Comparison of ENCODE assay signal across 10 mouse cellular contexts in the genomic region with DNA sequence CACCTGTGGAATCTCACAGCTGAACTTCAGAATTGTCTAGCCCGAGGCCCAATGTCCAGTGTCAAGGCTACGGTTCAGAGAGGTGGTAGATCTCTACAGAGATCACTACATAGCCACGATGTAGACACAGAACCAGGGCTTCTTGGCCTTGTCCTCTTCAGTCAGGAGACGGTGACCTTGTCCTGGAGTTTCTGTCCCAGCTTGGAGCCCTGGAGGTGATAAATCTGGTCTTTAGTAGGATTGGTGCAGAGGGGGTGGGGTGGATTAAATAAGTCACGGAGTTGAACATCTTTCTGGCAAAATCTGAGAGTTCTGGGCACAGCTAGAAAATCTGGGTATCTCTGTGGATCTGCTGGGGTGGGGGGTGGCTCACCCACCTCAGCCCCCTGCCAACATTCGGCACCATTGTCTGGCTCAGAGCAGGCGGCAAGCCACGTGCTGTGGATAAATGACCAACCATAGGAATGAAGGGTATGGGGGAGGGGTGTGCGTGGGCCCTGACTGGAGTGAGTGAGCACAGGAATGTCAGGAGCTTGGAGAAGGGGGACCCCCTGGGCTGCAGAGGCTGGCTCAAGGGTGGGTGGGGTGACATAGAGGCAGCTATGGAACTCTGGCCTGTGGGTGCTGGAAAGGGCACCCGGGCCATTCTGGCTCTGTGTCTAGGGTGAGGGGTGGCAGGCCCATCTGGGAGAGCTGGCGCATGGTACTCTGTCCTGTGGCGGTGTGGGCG. TPM values are rescaled to one million over a fixed set of nuclear protein-coding genes. Genes with fewer than 3 reads are reported as not detected.
DNase-seq lines count a peak whose midpoint lies in the region; ATAC-seq and TF ChIP-seq lines count a peak whose summit lies in the region.
"Had no signal": no experiment of that assay in that cellular context is flagged by ENCODE, and none has a peak within 500 bp of the region (broad histone marks: within the 10 kb centered on the region; RNA-seq: fewer than 3 reads in every experiment).

No protein-coding gene starts in this region.

- DNase-seq in layer of hippocampus, adult 2 months (ENCODE audit: low spot score in 2 of 2) = no peak
- no peak for DNase-seq in layer of hippocampus, adult 9-10 months (ENCODE audit: low spot score)
- DNase-seq in hindbrain, embryonic 14.5 days (ENCODE audit: low spot score) = no peak
- DNase-seq in lung, postnatal 0 days (ENCODE audit: low spot score) = peak; percentile 55
- no peak for DNase-seq in gastrocnemius, adult 2 months
- DNase-seq in heart, postnatal 4 days = no peak
- no peak for DNase-seq in spleen, adult 12 weeks (ENCODE audit: low spot score)

- no peak overlapping the region for H3K4me3 ChIP-seq in layer of hippocampus, adult 2 months
- H3K4me3 ChIP-seq in hindbrain, embryonic 14.5 days (replicated peaks; ENCODE audit: low read length) = no peak overlapping the region
- no peak overlapping the region for H3K4me3 ChIP-seq in kidney, embryonic 14.5 days (ENCODE audit: low read length)
- H3K4me3 ChIP-seq in lung, postnatal 0 days (ENCODE audit: low read depth, low read length) = no peak overlapping the region
- no peak overlapping the region for H3K4me3 ChIP-seq in gastrocnemius, adult 2 months
- H3K4me3 ChIP-seq: erythroblast, embryonic 14.5 days had no signal

- H3K36me3 ChIP-seq in hindbrain, embryonic 14.5 days (replicated peaks; ENCODE audit: control insufficient read depth, insufficient read depth) = no peaks in the 10 kb centered on the region
- no peaks in the 10 kb centered on the region for H3K36me3 ChIP-seq in kidney, embryonic 14.5 days (ENCODE audit: control insufficient read depth, insufficient read depth, low read length)
- H3K36me3 ChIP-seq in lung, postnatal 0 days (ENCODE audit: insufficient read depth, low read length) = no peaks in the 10 kb centered on the region

- no peak for TF ChIP-seq CTCF in layer of hippocampus, adult 2 months (conservative IDR thresholded peaks at IDR 0.05)
- no peak for TF ChIP-seq CTCF in lung, postnatal 0 days (IDR thresholded peaks at IDR 0.05)
- no peak for TF ChIP-seq CTCF in gastrocnemius, adult 2 months (IDR thresholded peaks at IDR 0.05)

- intact Hi-C loops in gastrocnemius, adult 2 months (cut with DNase I) = no loop called here

- peak overlapping the region; percentile 57; the same call in 1 of the 2 replicates for H3K27ac ChIP-seq in layer of hippocampus, adult 2 months
- H3K27ac ChIP-seq in hindbrain, embryonic 14.5 days = no peak overlapping the region
- H3K27ac ChIP-seq in kidney, embryonic 14.5 days (ENCODE audit: low read depth, low read length) = no peak overlapping the region
- peak overlapping the region; percentile 78 for H3K27ac ChIP-seq in lung, postnatal 0 days (ENCODE audit: low read length)
- H3K27ac ChIP-seq in gastrocnemius, adult 2 months = no peak overlapping the region
- H3K27ac ChIP-seq: macrophage had no signal

- no peak overlapping the region for H3K4me2 ChIP-seq in hindbrain, embryonic 14.5 days (replicated peaks)
- H3K4me2 ChIP-seq in kidney, embryonic 14.5 days (replicated peaks; ENCODE audit: low read depth, low read length) = no peak overlapping the region
- no peak overlapping the region for H3K4me2 ChIP-seq in lung, postnatal 0 days (replicated peaks; ENCODE audit: low read depth, low read length)

- peaks cover 2% of the 10 kb centered on the region; the same call in 1 of the 2 replicates for H3K4me1 ChIP-seq in hindbrain, embryonic 14.5 days (replicated peaks; ENCODE audit: control insufficient read depth, insufficient read depth, low read length)
- peaks cover 9% of the 10 kb centered on the region; the same call in 1 of the 2 replicates for H3K4me1 ChIP-seq in kidney, embryonic 14.5 days (ENCODE audit: control insufficient read depth, insufficient read depth, low read length)
- no peaks in the 10 kb centered on the region; the same call in 1 of the 2 replicates for H3K4me1 ChIP-seq in lung, postnatal 0 days (ENCODE audit: insufficient read depth, low read depth, low read length)

- H3K27me3 ChIP-seq in hindbrain, embryonic 14.5 days (ENCODE audit: control insufficient read depth, insufficient read depth, low read length) = no peaks in the 10 kb centered on the region
- no peaks in the 10 kb centered on the region for H3K27me3 ChIP-seq in kidney, embryonic 14.5 days (ENCODE audit: control insufficient read depth, insufficient read depth, low read length)
- no peaks in the 10 kb centered on the region for H3K27me3 ChIP-seq in lung, postnatal 0 days (replicated peaks; ENCODE audit: insufficient read depth, low read length)

- TF ChIP-seq EP300 in lung, postnatal 0 days (IDR thresholded peaks at IDR 0.05) = peak; percentile 64

- WGBS in hindbrain, embryonic 14.5 days = 72% methylated on average over 13 of the region's 13 CpGs
- 63% methylated on average over 13 of the region's 13 CpGs for WGBS in kidney, embryonic 14.5 days
- whole genome bisulfite sequencing in lung, postnatal 0 days = 56% methylated on average over 13 of the region's 13 CpGs

- no peaks in the 10 kb centered on the region for H3K9me3 ChIP-seq in hindbrain, embryonic 14.5 days (ENCODE audit: control insufficient read depth, low read length)
- no peaks in the 10 kb centered on the region for H3K9me3 ChIP-seq in kidney, embryonic 14.5 days (ENCODE audit: control insufficient read depth, low read length)
- no peaks in the 10 kb centered on the region for H3K9me3 ChIP-seq in lung, postnatal 0 days (ENCODE audit: low read length)

- H3K9ac ChIP-seq in hindbrain, embryonic 14.5 days = no peak overlapping the region
- no peak overlapping the region for H3K9ac ChIP-seq in kidney, embryonic 14.5 days (ENCODE audit: low read depth, low read length)
- no peak overlapping the region for H3K9ac ChIP-seq in lung, postnatal 0 days (replicated peaks; ENCODE audit: low read depth)

- ATAC-seq in hindbrain, embryonic 14.5 days (ENCODE audit: low FRiP score) = peak; percentile 41; the same call in 1 of the 2 replicates
- peak; percentile 56 for ATAC-seq in kidney, embryonic 14.5 days (ENCODE audit: low FRiP score, low TSS enrichment)
- ATAC-seq in lung, postnatal 0 days = peak; percentile 64

RNA-seq across cellular contexts. Expression of gene Rap1gap, which starts 32.8 kb away (rescaled TPM):
- 100 to 1,000 TPM; 281 to 291 TPM for total RNA-seq in layer of hippocampus, adult 2 months (2021)
- 80.7 and 83.9 TPM in 2 replicates for polyA plus RNA-seq in hindbrain, embryonic 14.5 days (2014; fragmentation: Nextera tagmentation; extraction: Ambion mirVana)
- 6.6 and 10.3 TPM in 2 replicates for polyA plus RNA-seq in kidney, embryonic 14.5 days (2014; fragmentation: Nextera tagmentation; extraction: Ambion mirVana)
- 34.9 and 48.8 TPM in 2 replicates for polyA plus RNA-seq in lung, postnatal 0 days (2015; fragmentation: Nextera tagmentation; extraction: Ambion mirVana)
- 1 to 10 TPM; 4.4 to 8.6 TPM for total RNA-seq in gastrocnemius, adult 2 months (2021)
- total RNA-seq in heart, postnatal 4 days (2021) = 10 to 100 TPM in 1 of 2 experiments, 1 to 10 TPM in 1; 6.9 to 14.3 TPM

Comparison
In these comparisons a context has a peak if more than half of its experiments do, and no peak if none do; other contexts are left out.
1. H3K27ac ChIP-seq: peak in layer of hippocampus, adult 2 months (single experiment) and lung, postnatal 0 days (single experiment); none in hindbrain, embryonic 14.5 days (single experiment), kidney, embryonic 14.5 days (single experiment) and gastrocnemius, adult 2 months (single experiment).
2. RNA of gene Rap1gap, which starts 32.8 kb away (total RNA-seq): 281 to 291 TPM in layer of hippocampus, adult 2 months; 6.9 to 14.3 TPM in heart, postnatal 4 days and 4.4 to 8.6 TPM in gastrocnemius, adult 2 months; every median in the first group is over 10 times any median in the second.
3. Peak in every context shown above with its lines, with median percentiles within 50 percentile points of each other: ATAC-seq.